Mouse (Mus musculus): ENCODE results near the gene Olfr723. TPM values are rescaled to one million over a fixed set of nuclear protein-coding genes. Genes with fewer than 3 reads are reported as not detected.

Olfr723 gene
- not detected in 2 replicates for polyA plus RNA-seq (2012; rRNA removed)

DNA sequence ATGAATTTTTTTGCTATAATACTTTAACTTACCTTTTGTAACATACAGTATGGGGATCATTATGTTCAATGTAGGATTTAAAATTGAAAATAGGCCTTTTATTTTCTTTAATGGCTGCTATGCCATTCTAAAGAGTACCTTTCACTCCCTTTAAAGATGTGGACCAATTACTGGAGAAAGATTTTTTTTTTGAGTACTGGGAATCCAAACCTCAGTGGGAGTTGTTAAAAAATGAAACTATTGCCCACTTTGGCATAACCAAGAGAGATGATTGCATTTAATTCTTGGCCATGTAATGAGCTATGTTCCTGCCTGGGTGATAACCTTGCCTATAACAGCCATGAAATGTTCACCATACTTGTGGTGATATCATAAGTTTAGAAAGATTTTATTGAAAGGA is at the start of gene Olfr723:
Olfr723 (minus strand) TSS at position 101 of the 400 bp plus-strand sequence.

DNA sequence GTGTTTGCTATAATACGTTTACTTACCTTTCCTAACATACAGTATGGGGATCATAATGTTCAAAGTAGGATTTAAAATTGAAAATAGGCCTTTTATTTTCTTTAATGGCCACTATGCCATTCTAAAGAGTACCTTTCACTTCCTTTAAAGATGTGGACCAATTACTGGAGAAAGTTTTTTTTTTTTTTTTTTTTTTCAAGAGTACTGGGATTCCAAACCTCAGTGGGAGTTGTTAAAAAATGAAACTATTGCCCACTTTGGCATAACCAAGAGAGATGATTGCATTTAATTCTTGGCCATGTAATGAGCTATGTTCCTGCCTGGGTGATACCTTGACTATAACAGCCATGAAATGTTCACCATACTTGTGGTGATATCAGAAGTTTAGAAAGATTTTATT is 31.6 kb upstream of the Olfr723 start, which contains the start of gene Olfr724:
Olfr724 (minus strand) TSS at position 101 of the 400 bp plus-strand sequence.

DNA sequence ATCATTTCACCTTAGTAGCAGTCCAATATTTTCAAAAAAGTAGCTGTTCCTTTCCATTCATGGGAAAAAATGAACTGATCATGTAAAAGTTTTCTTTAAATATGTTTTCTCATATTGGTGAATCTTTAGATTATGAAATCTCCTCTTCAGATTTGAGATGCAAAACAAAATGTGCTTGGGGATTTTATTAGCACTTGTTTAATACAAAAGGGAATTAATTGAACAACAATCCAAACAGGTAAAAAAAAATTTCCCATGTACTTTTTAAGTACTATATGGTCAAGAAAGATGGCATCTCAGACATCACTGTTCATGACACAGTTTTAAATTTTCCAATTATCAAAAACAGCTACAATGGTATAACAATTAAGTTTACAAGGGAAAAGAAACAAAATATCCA is 29.7 kb downstream of the Olfr723 start, which contains the start of gene Olfr722:
Olfr722 (minus strand) TSS at position 101 of the 400 bp plus-strand sequence.

Other genes with a start within 250 kb of the Olfr723 start
- 0.20 TPM in 2 replicates for gene Armh4, start 148.4 kb downstream of the Olfr723 start, polyA plus RNA-seq (2012; rRNA removed)
- not detected in 2 replicates for gene Olfr722, start 29.8 kb downstream of the Olfr723 start, polyA plus RNA-seq (2012; rRNA removed)
- gene Olfr724, start 31.5 kb upstream of the Olfr723 start, polyA plus RNA-seq (2012; rRNA removed): not detected in 2 replicates
- gene Olfr725, start 108.6 kb upstream of the Olfr723 start, polyA plus RNA-seq (2012; rRNA removed): not detected in 2 replicates
- not detected in 2 replicates for gene Olfr726, start 159.2 kb upstream of the Olfr723 start, polyA plus RNA-seq (2012; rRNA removed)
- gene Olfr727, start 191.4 kb upstream of the Olfr723 start, polyA plus RNA-seq (2012; rRNA removed): not detected in 2 replicates
- not detected in 2 replicates for gene Olfr728, start 210.9 kb upstream of the Olfr723 start, polyA plus RNA-seq (2012; rRNA removed)
- gene Olfr729, start 221.1 kb upstream of the Olfr723 start, polyA plus RNA-seq (2012; rRNA removed): not detected in 2 replicates

Data from liver, embryonic 18 days (tissue).